Mouse (Mus musculus): Measurements from ENCODE around the gene Shoc2. TPM values are rescaled to one million over a fixed set of nuclear protein-coding genes. Genes with fewer than 3 reads are reported as not detected.

Shoc2 gene
- 51.3 TPM for total RNA-seq (2023)

GRCm38 (mm10) chr19:53943802-53944785 lies at the start of gene Shoc2, which contains the start of gene Bbip1:
Gene Shoc2, plus strand, starts transcription at chr19:53944306.
Gene Bbip1, minus strand, starts transcription at chr19:53944627.

GRCm38 (mm10) chr19:54043851-54044250 lies 99.7 kb downstream of the Shoc2 start, which contains the start of gene Adra2a:
Gene Adra2a, plus strand, starts transcription at chr19:54044151.

Other genes with a start within 250 kb of the Shoc2 start
- 370 TPM for gene Pdcd4, start 52.1 kb upstream of the Shoc2 start, total RNA-seq (2023)
- gene Bbip1, start 321 bp downstream of the Shoc2 start, total RNA-seq (2023) = 35.6 TPM
- gene Adra2a, start 99.8 kb downstream of the Shoc2 start, total RNA-seq (2023) = 1.4 TPM